Mouse (Mus musculus) stomach, embryonic 16.5 days (tissue): ENCODE measurements around the gene Ptp4a2. TPM values are rescaled to one million over a fixed set of nuclear protein-coding genes. Genes with fewer than 3 reads are reported as not detected.
"Not testable (repeated sequence)": the region's sequence is repeated elsewhere in the genome, so short reads cannot be mapped to it uniquely, and the experiment has no call there.

ENCODE experiments used
- ATAC-seq: fragments of 200-750 bp; cut with Nextera tagmentation; 2 replicates; pipeline ENCODE4 v1.8.0; 2017; ENCODE audit warnings: moderate number of reproducible peaks, moderate TSS enrichment; ENCODE audit not compliant: insufficient read depth, low FRiP score
- H3K27ac ChIP-seq: fragments of 300-500 bp; sonication (generic); 2 replicates; pipeline ENCODE4 v1.5.1; 2014; ENCODE audit warnings: low read length
- H3K27me3 ChIP-seq: fragments of 300-500 bp; sonication (generic); 2 replicates; pipeline ENCODE4 v1.6.1; 2014; ENCODE audit warnings: low read length, control low read depth, mixed read lengths; ENCODE audit not compliant: control insufficient read depth, insufficient read depth
- H3K36me3 ChIP-seq: fragments of 300-500 bp; sonication (generic); 2 replicates; pipeline ENCODE4 v1.6.1; 2014; ENCODE audit warnings: low read length; ENCODE audit not compliant: control insufficient read depth, insufficient read depth
- H3K4me1 ChIP-seq: fragments of 300-500 bp; sonication (generic); 2 replicates; pipeline ENCODE4 v1.6.1; 2014; ENCODE audit warnings: low read length, control low read depth, mixed read lengths; ENCODE audit not compliant: control insufficient read depth, insufficient read depth
- H3K4me2 ChIP-seq: fragments of 300-500 bp; sonication (generic); 2 replicates; pipeline ENCODE4 v1.6.1; 2014; ENCODE audit warnings: low read depth, low read length, mixed read lengths
- H3K4me3 ChIP-seq: fragments of 300-500 bp; sonication (generic); replicated peaks from 2 replicates; pipeline ENCODE4 v1.5.1; 2014; ENCODE audit warnings: mild to moderate bottlenecking, low read length
- H3K9ac ChIP-seq: fragments of 300-500 bp; sonication (generic); 2 replicates; pipeline ENCODE4 v1.6.1; 2014; ENCODE audit warnings: low read length
- H3K9me3 ChIP-seq: fragments of 300-500 bp; sonication (generic); replicated peaks from 2 replicates; pipeline ENCODE4 v1.6.1; 2016; ENCODE audit warnings: low read length, control low read depth; ENCODE audit not compliant: control insufficient read depth
- WGBS: fragments of 180-500 bp; shearing (Covaris S2); extraction: QIAGEN DNeasy Blood & Tissue Kit; methylation state at CpG from one replicate; pipeline ENCODE4 v1.1.7; 2014; 5-methylcytosine and 5-hydroxymethylcytosine counted together
- polyA plus RNA-seq: library from polyadenylated mRNA; unstranded; fragments of >200 nt; fragmentation: Nextera tagmentation; extraction: Ambion mirVana; gene quantifications from 2 replicates; pipeline ENCODE4 v1.2.1, GENCODE M21; 2015

Ptp4a2 gene
- 277 and 329 TPM in 2 replicates for polyA plus RNA-seq

DNA sequence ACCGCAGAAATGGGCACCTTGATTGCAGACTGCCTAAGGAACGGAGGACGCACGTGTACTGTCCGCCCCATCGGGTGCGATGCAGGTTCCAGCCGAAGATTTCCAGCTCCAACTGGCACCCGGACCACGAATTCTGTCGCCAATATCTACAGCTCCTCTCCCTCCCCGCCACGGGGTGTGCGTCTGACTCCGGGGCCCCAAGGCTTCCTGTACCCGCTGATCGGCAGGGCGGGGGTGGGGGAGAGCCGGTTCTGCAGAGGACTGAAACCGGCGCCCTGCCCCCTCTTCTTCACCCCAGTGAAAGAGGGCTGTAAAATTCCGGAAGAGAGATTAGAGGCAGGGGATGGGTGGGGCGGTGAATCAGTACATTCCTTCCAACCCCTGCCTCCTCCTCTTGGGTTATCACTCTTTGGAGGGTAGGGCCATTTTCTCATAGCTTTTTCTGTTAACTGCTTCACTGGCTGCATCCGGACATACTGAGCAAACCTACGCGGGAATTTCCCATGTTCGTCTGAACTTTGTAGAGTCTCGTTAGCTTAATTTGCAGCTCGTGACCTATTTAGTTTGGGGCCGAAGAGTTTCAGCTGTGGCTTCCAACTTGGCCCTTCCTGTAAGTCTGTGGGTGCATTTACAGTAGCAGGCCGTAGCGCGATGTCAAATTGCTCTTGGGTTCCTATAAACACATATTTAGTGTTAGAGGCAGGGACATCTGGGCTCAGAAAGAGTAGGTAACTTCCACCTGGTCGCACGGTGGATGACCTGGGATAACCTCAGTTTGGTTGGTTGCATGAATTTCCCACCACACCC, at the start of gene Ptp4a2:
Ptp4a2 (plus strand) TSS at position 422 of the 807 bp plus-strand sequence.
- Histone ChIP-seq H3K4me3 (peak within 1 kb of the TSS; percentile 53), H3K27ac (peak within 1 kb of the TSS; percentile 83), H3K27me3 (no peaks in the 10 kb centered on the region), H3K36me3 (no peaks in the 10 kb centered on the region), H3K9ac (peak within 1 kb of the TSS; percentile 76), H3K4me2 (peak within 1 kb of the TSS; percentile 60), H3K4me1 (peaks cover 8% of the 10 kb centered on the region), H3K9me3 (no peaks in the 10 kb centered on the region)
- 6% methylated on average over 35 of the region's 35 CpGs for WGBS
- ATAC-seq = peak; percentile 93

- no peak for ATAC-seq
- Histone ChIP-seq H3K27me3 (no peaks in the 10 kb centered on the region), H3K4me2 (no peak overlapping the region), H3K27ac (no peak overlapping the region), H3K4me3 (no peak overlapping the region), H3K36me3 (no peaks in the 10 kb centered on the region), H3K9me3 (no peaks in the 10 kb centered on the region), H3K9ac (no peak overlapping the region), H3K4me1 (no peaks in the 10 kb centered on the region)
- WGBS = 89% methylated on average over 12 of the region's 12 CpGs
Observed at GRCm38 (mm10) chr4:129761606-129762005, 49.4 kb upstream of the Ptp4a2 start.

DNA sequence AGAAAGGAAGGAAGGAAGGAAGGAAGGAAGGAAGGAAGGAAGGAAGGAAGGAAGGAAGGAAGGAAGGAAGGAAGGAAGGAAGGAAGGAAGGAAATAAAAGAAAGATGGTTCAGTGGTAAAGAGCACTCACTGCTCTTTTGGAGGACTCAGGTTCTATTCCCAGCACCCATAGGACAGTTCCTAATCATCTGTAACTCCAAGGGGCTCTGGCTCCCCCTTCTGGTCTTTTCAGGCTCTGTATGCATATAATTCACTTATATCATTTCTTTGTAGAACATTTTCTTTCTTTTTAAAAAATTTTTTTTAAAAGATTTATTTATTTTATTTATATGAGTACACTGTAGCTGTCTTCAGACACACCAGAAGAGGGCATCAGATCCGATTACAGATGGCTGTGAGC, 48.5 kb upstream of the Ptp4a2 start:
- H3K36me3 ChIP-seq, H3K4me1 ChIP-seq, H3K9ac ChIP-seq, H3K4me3 ChIP-seq, H3K9me3 ChIP-seq, H3K4me2 ChIP-seq, ATAC-seq, H3K27ac ChIP-seq, H3K27me3 ChIP-seq: not testable (repeated sequence)
- 86% methylated on average over 1 of the region's 1 CpGs for WGBS

GRCm38 (mm10) chr4:129765351-129765750, 45.7 kb upstream of the Ptp4a2 start:
- Histone ChIP-seq H3K4me2 (no peak overlapping the region), H3K4me1 (no peaks in the 10 kb centered on the region), H3K9ac (no peak overlapping the region), H3K27me3 (no peaks in the 10 kb centered on the region), H3K9me3 (no peaks in the 10 kb centered on the region), H3K4me3 (no peak overlapping the region), H3K36me3 (no peaks in the 10 kb centered on the region), H3K27ac (no peak overlapping the region)
- 77% methylated on average over 3 of the region's 3 CpGs for WGBS
- ATAC-seq = no peak

DNA sequence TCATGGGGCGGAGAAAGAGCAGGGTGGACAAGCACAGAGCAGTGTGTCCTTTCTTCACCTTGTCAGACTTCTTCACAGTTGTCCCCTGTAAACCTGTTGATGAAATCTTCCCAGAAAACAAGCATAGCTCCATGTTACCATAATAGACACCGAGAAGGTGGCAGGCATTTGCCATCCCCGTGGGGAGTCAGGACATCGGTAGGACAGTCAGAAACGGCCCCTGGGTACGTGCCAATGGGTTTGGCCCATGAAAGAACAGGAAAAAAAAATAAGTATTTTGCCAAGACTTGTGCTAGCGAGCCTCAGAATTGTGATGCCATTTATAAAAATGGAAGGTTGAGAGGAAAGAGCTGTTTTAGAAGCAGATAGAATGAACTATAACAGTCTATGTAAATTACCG, 43.2 kb upstream of the Ptp4a2 start:
- no peaks in the 10 kb centered on the region for H3K36me3 ChIP-seq
- no peak for ATAC-seq
- 0 out of 2 replicates have a peak, but pooled peaks cover 3% of the 10 kb centered on the region for H3K27me3 ChIP-seq
- WGBS = 87% methylated on average over 8 of the region's 8 CpGs
- no peak overlapping the region for H3K4me3 ChIP-seq
- no peak overlapping the region for H3K4me2 ChIP-seq
- H3K9me3 ChIP-seq = no peaks in the 10 kb centered on the region
- no peak overlapping the region for H3K27ac ChIP-seq
- H3K9ac ChIP-seq = no peak overlapping the region
- peaks cover 15% of the 10 kb centered on the region for H3K4me1 ChIP-seq

DNA sequence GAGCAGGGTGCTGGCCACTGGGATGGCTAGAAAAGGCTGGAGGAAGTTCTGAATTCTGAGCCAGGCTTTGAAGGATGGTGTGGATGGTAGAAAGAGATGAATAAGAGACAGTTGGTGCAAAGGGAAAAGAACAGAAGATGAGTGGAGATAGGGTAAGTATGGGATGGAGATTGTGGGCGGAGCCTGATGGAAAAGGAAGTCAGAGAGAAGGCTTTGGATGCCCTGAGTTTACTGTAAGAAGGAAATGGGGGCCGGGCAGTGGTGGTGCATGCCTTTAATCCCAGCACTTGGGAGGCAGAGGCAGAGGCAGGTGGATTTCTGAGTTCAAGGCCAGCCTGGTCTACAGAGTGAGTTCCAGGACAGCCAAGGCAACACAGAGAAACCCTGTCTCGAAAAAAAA, 42.3 kb upstream of the Ptp4a2 start:
- not testable (repeated sequence) for H3K4me3 ChIP-seq, H3K9me3 ChIP-seq, H3K27ac ChIP-seq, ATAC-seq, H3K36me3 ChIP-seq, H3K9ac ChIP-seq, H3K4me2 ChIP-seq, H3K27me3 ChIP-seq
- H3K4me1 ChIP-seq = peaks cover 15% of the 10 kb centered on the region
- WGBS = 78% methylated on average over 3 of the region's 3 CpGs

- no peak overlapping the region for H3K4me3 ChIP-seq
- no peak for ATAC-seq
- H3K9me3 ChIP-seq = no peaks in the 10 kb centered on the region
- no peaks in the 10 kb centered on the region for H3K36me3 ChIP-seq
- H3K27ac ChIP-seq = no peak overlapping the region
- H3K27me3 ChIP-seq = 0 out of 2 replicates have a peak, but pooled peaks cover 3% of the 10 kb centered on the region
- no peak overlapping the region for H3K4me2 ChIP-seq
- no peak overlapping the region for H3K9ac ChIP-seq
- WGBS = 56% methylated on average over 6 of the region's 6 CpGs
- H3K4me1 ChIP-seq = peaks cover 15% of the 10 kb centered on the region
Observed at GRCm38 (mm10) chr4:129770600-129770999, 40.4 kb upstream of the Ptp4a2 start.

DNA sequence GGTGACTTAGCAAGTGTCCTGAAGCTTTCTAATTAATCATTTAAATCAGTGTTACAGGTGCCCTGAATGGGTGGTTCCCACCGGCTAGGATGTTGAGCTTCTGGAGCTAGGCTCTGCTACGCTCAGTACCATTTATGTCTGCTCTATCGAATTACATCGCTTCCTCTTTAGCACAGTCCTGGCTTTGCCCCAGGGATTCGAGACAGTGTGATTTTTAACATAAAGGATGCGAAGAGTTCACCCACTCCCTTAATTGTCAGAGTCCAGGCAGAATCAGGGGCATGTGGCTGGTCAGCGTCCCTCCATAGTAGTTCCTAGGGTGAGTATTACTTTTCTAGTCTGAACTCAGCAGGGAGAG, 39.7 kb upstream of the Ptp4a2 start:
- H3K4me3 ChIP-seq = 0 out of 2 replicates have a peak overlapping the region, but pooled peaks have one; percentile 7

DNA sequence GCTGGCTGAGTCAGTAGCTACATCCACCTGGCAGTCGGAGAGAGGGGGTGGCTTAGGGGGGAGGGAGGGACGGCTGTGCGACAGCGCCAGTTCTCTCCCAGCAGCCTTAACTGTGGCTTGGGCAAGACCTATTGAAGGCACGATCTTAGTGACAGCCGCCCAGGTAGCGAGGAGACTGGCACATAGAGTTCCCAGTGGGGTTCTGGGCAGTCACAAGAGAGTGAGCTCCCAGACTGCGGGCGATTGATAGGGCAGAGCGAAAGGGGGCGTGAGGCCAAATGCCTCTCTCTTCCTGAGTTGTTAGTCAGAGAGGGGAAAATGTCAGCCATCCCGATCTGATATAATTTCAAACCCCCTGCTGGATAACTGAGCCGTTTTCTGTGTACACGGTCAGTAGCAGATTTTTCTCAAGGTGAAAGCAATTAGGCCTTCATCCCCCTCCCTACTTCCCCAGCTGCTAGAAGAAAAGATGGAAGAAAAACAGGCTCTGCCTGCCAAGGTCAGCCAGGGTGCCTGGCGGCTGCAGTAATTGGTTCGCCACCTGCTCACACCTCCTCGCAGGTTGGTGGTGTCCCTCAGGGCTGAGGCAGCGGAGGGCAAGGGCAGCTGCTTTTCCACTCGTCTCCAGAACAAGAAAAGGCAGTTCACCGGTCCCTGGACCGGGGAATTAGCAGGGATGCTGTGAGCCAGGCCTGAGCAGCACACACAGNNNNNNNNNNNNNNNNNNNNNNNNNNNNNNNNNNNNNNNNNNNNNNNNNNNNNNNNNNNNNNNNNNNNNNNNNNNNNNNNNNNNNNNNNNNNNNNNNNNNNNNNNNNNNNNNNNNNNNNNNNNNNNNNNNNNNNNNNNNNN, 39.1 kb upstream of the Ptp4a2 start:
- 0 out of 2 replicates have a peak, but pooled peaks cover 3% of the 10 kb centered on the region for H3K27me3 ChIP-seq
- WGBS = 6% methylated on average over 21 of the region's 21 CpGs
- H3K27ac ChIP-seq = no peak overlapping the region
- peak; percentile 66; the same call in 1 of the 2 replicates for ATAC-seq
- H3K4me3 ChIP-seq = 0 out of 2 replicates have a peak overlapping the region, but pooled peaks have one; percentile 7
- no peaks in the 10 kb centered on the region for H3K9me3 ChIP-seq
- peak overlapping the region; percentile 62 for H3K9ac ChIP-seq
- H3K4me1 ChIP-seq = peaks cover 15% of the 10 kb centered on the region
- no peaks in the 10 kb centered on the region for H3K36me3 ChIP-seq
- H3K4me2 ChIP-seq = peak overlapping the region; percentile 42

More for the DNA sequence above, 39.7 kb upstream of the Ptp4a2 start:
- Histone ChIP-seq H3K9me3 (no peaks in the 10 kb centered on the region), H3K9ac (peak overlapping the region; percentile 62), H3K4me1 (peaks cover 15% of the 10 kb centered on the region), H3K36me3 (no peaks in the 10 kb centered on the region), H3K4me2 (peak overlapping the region; percentile 42), H3K27ac (no peak overlapping the region), H3K27me3 (0 out of 2 replicates have a peak, but pooled peaks cover 3% of the 10 kb centered on the region)
- 0 out of 2 replicates have a peak, but pooled peaks have one; percentile 25 for ATAC-seq
- WGBS = 21% methylated on average over 7 of the region's 7 CpGs
